15 mouse cellular contexts compared by ENCODE assay signal in genomic region chr2:30244595-30245178, GRCm38 (mm10). TPM values are rescaled to one million over a fixed set of nuclear protein-coding genes. Genes with fewer than 3 reads are reported as not detected.
DNase-seq lines count a peak whose midpoint lies in the region; ATAC-seq and TF ChIP-seq lines count a peak whose summit lies in the region.
"Had no signal": no experiment of that assay in that cellular context is flagged by ENCODE, and none has a peak within 500 bp of the region (broad histone marks: within the 10 kb centered on the region; RNA-seq: fewer than 3 reads in every experiment).

No protein-coding gene starts in this region.

- TF ChIP-seq POLR2A in cerebellum, adult 2 months (IDR thresholded peaks at IDR 0.05; ENCODE audit: borderline replicate concordance, insufficient read depth, low read length) = no peak

- H3K4me3 ChIP-seq in cerebellum, adult 2 months (replicated peaks; ENCODE audit: insufficient read depth, low read depth, low read length) = no peak overlapping the region
- H3K4me3 ChIP-seq in embryonic facial prominence, embryonic 13.5 days = no peak overlapping the region
- no peak overlapping the region for H3K4me3 ChIP-seq in limb, embryonic 15.5 days
- H3K4me3 ChIP-seq: forebrain, embryonic 10.5 days had no signal

- 72% methylated on average over 7 of the region's 7 CpGs for WGBS in cerebellum, adult 2 months
- WGBS in embryonic facial prominence, embryonic 13.5 days = 54% methylated on average over 7 of the region's 7 CpGs
- WGBS in limb, embryonic 15.5 days = 45% methylated on average over 7 of the region's 7 CpGs

- 0 out of 2 replicates have a peak overlapping the region, but pooled peaks have one; percentile 34 for H3K27ac ChIP-seq in cerebellum, adult 2 months (ENCODE audit: insufficient read depth, low read length)
- H3K27ac ChIP-seq in embryonic facial prominence, embryonic 13.5 days = 0 out of 2 replicates have a peak overlapping the region, but pooled peaks have one; percentile 7
- peak overlapping the region; percentile 70 for H3K27ac ChIP-seq in limb, embryonic 15.5 days
- H3K27ac ChIP-seq: forebrain, embryonic 10.5 days had no signal

- no peak overlapping the region for H3K9ac ChIP-seq in embryonic facial prominence, embryonic 13.5 days
- no peak overlapping the region for H3K9ac ChIP-seq in limb, embryonic 15.5 days

- no peak for ATAC-seq in embryonic facial prominence, embryonic 13.5 days (ENCODE audit: insufficient number of reproducible peaks, insufficient read depth, low FRiP score, low TSS enrichment, low read depth)
- peak; percentile 64; the same call in 1 of the 2 replicates for ATAC-seq in limb, embryonic 15.5 days (ENCODE audit: insufficient number of reproducible peaks, low FRiP score, low TSS enrichment, low read depth)

- no peaks in the 10 kb centered on the region for H3K27me3 ChIP-seq in cerebellum, adult 2 months (ENCODE audit: control insufficient read depth, insufficient read depth, low read length)
- no peaks in the 10 kb centered on the region for H3K27me3 ChIP-seq in embryonic facial prominence, embryonic 13.5 days
- no peaks in the 10 kb centered on the region for H3K27me3 ChIP-seq in limb, embryonic 15.5 days

- no peak overlapping the region for H3K4me2 ChIP-seq in embryonic facial prominence, embryonic 13.5 days
- no peak overlapping the region for H3K4me2 ChIP-seq in limb, embryonic 15.5 days
- H3K4me2 ChIP-seq: midbrain, embryonic 11.5 days had no signal

- TF ChIP-seq CTCF in cerebellum, adult 2 months (IDR thresholded peaks at IDR 0.05; ENCODE audit: borderline replicate concordance, insufficient read depth, low read depth, low read length) = no peak

- DNase-seq in cerebellum, adult 2 months = no peak
- DNase-seq in cerebellum, postnatal 10 days = no peak
- DNase-seq in kidney, adult 9 months = peak; percentile 48
- no peak for DNase-seq in kidney, postnatal 4 days
- no peak for DNase-seq in thymus, adult 18-20 months
- DNase-seq in layer of hippocampus, postnatal 36 days = no peak
- DNase-seq: gastrocnemius, postnatal 14 days had no signal

- no peaks in the 10 kb centered on the region for H3K9me3 ChIP-seq in embryonic facial prominence, embryonic 13.5 days
- no peaks in the 10 kb centered on the region for H3K9me3 ChIP-seq in limb, embryonic 15.5 days
- H3K9me3 ChIP-seq: forebrain, embryonic 10.5 days had no signal

- peaks cover 75% of the 10 kb centered on the region for H3K36me3 ChIP-seq in embryonic facial prominence, embryonic 13.5 days
- H3K36me3 ChIP-seq in limb, embryonic 15.5 days = peaks cover 76% of the 10 kb centered on the region

- peaks cover 42% of the 10 kb centered on the region for H3K4me1 ChIP-seq in cerebellum, adult 2 months (ENCODE audit: control insufficient read depth, insufficient read depth, low read length)
- H3K4me1 ChIP-seq in embryonic facial prominence, embryonic 13.5 days = peaks cover 7% of the 10 kb centered on the region
- H3K4me1 ChIP-seq in limb, embryonic 15.5 days = peaks cover 39% of the 10 kb centered on the region

RNA-seq across cellular contexts. Expression of gene Gm28035, which starts 4.3 kb away (rescaled TPM):
- 8.5 and 8.6 TPM in 2 replicates for polyA plus RNA-seq in cerebellum, adult 2 months (2012; rRNA removed)
- 0.06 and 0.11 TPM in 2 replicates for polyA plus RNA-seq in embryonic facial prominence, embryonic 13.5 days (2015; fragmentation: Nextera tagmentation; extraction: Ambion mirVana)
- 0.10 and 0.11 TPM in 2 replicates for polyA plus RNA-seq in limb, embryonic 15.5 days (2015; fragmentation: Nextera tagmentation; extraction: Ambion mirVana)
- 10 to 100 TPM in 1 of 2 experiments, 1 to 10 TPM in 1; 9.2 to 11.1 TPM for total RNA-seq in layer of hippocampus, postnatal 36 days (2021)
- total RNA-seq: common myeloid progenitor, adult 5-6 weeks had no signal

RNA-seq across cellular contexts. Expression of gene Lrrc8a, which starts 7.2 kb away (rescaled TPM):
- 54.8 and 58.0 TPM in 2 replicates for polyA plus RNA-seq in cerebellum, adult 2 months (2012; rRNA removed)
- 43.6 and 45.9 TPM in 2 replicates for polyA plus RNA-seq in embryonic facial prominence, embryonic 13.5 days (2015; fragmentation: Nextera tagmentation; extraction: Ambion mirVana)
- 40.6 and 42.5 TPM in 2 replicates for polyA plus RNA-seq in limb, embryonic 15.5 days (2015; fragmentation: Nextera tagmentation; extraction: Ambion mirVana)
- 10 to 100 TPM; 52.4 to 57.5 TPM for total RNA-seq in layer of hippocampus, postnatal 36 days (2021)

RNA-seq across cellular contexts. Expression of gene Phyhd1, which starts 21.3 kb away (rescaled TPM):
- 25.7 and 30.2 TPM in 2 replicates for polyA plus RNA-seq in cerebellum, adult 2 months (2012; rRNA removed)
- polyA plus RNA-seq in embryonic facial prominence, embryonic 13.5 days (2015; fragmentation: Nextera tagmentation; extraction: Ambion mirVana) = 3.7 and 4.7 TPM in 2 replicates
- polyA plus RNA-seq in limb, embryonic 15.5 days (2015; fragmentation: Nextera tagmentation; extraction: Ambion mirVana) = 5.9 and 6.8 TPM in 2 replicates
- 10 to 100 TPM; 16.8 to 21.9 TPM for total RNA-seq in layer of hippocampus, postnatal 36 days (2021)

RNA-seq across cellular contexts. Expression of gene Gm28038, which starts 36.2 kb away (rescaled TPM):
- not detected in 2 replicates for polyA plus RNA-seq in cerebellum, adult 2 months (2012; rRNA removed)
- not detected in 2 replicates for polyA plus RNA-seq in embryonic facial prominence, embryonic 13.5 days (2015; fragmentation: Nextera tagmentation; extraction: Ambion mirVana)
- not detected in 2 replicates for polyA plus RNA-seq in limb, embryonic 15.5 days (2015; fragmentation: Nextera tagmentation; extraction: Ambion mirVana)
- not detected for total RNA-seq in layer of hippocampus, postnatal 36 days (2021)
- total RNA-seq: common myeloid progenitor, adult 5-6 weeks; left cerebral cortex, postnatal 36 days had no signal
- polyA plus RNA-seq: brain, embryonic 14.5 days; forebrain, embryonic 10.5 days; large intestine, adult 2 months; midbrain, embryonic 11.5 days had no signal

RNA-seq across cellular contexts. Expression of gene Kyat1, which starts 39.0 kb away (rescaled TPM):
- polyA plus RNA-seq in cerebellum, adult 2 months (2012; rRNA removed) = 45.6 and 55.8 TPM in 2 replicates
- polyA plus RNA-seq in embryonic facial prominence, embryonic 13.5 days (2015; fragmentation: Nextera tagmentation; extraction: Ambion mirVana) = 9.4 and 10.0 TPM in 2 replicates
- 12.4 TPM in 2 replicates for polyA plus RNA-seq in limb, embryonic 15.5 days (2015; fragmentation: Nextera tagmentation; extraction: Ambion mirVana)
- 10 to 100 TPM; 16.0 to 16.2 TPM for total RNA-seq in layer of hippocampus, postnatal 36 days (2021)

Comparison
In these comparisons a context has a peak if more than half of its experiments do, and no peak if none do; other contexts are left out.
1. H3K27ac ChIP-seq: peak in every context shown above with its lines; median percentile 70 in limb, embryonic 15.5 days; 34 in cerebellum, adult 2 months; 7 in embryonic facial prominence, embryonic 13.5 days.